Mouse (Mus musculus): ENCODE data around the gene Mapk6. TPM values are rescaled to one million over a fixed set of nuclear protein-coding genes. Genes with fewer than 3 reads are reported as not detected.
A peak's percentile ranks its signal among the peaks of the same experiment; 100 is the strongest.
"Not testable (repeated sequence)": the region's sequence is repeated elsewhere in the genome, so short reads cannot be mapped to it uniquely, and the experiment has no call there.

Gene Mapk6
- total RNA-seq, 2 experiments from 2014 or later: 47.8 to 49.8 TPM

- intact Hi-C loops (cut with DNase I): no loop called here
- DNase-seq: no peak
Measured at GRCm38 (mm10) chr9:75384337-75384962, 25.4 kb downstream of the Mapk6 start.

- DNase-seq: no peak
Measured at GRCm38 (mm10) chr9:75383785-75384184, 26.0 kb downstream of the Mapk6 start.

GRCm38 (mm10) chr9:75382825-75383224 is 27.0 kb downstream of the Mapk6 start:
- intact Hi-C loops (cut with DNase I): no loop called here
- DNase-seq: no peak

More at GRCm38 (mm10) chr9:75383785-75384184, 26.0 kb downstream of the Mapk6 start:
- intact Hi-C loops (cut with DNase I): no loop called here

- DNase-seq: no peak
- intact Hi-C loops (cut with DNase I): no loop called here
Measured at GRCm38 (mm10) chr9:75378774-75379173, 31.0 kb downstream of the Mapk6 start.

- no peak for DNase-seq
- intact Hi-C loops (cut with DNase I): no loop called here
Measured at GRCm38 (mm10) chr9:75376428-75376827, 33.4 kb downstream of the Mapk6 start.

- intact Hi-C loops (cut with DNase I): no loop called here
- DNase-seq: peak; percentile 13 to 37
Measured at GRCm38 (mm10) chr9:75375606-75376005, 34.2 kb downstream of the Mapk6 start.

GRCm38 (mm10) chr9:75368779-75369178 is 41.0 kb downstream of the Mapk6 start:
- intact Hi-C loops (cut with DNase I): no loop called here

GRCm38 (mm10) chr9:75366191-75366590 is 43.6 kb downstream of the Mapk6 start:
- intact Hi-C loops (cut with DNase I): no loop called here
- no peak for DNase-seq

More at GRCm38 (mm10) chr9:75368779-75369178, 41.0 kb downstream of the Mapk6 start:
- DNase-seq: no peak

GRCm38 (mm10) chr9:75365195-75365594 is 44.6 kb downstream of the Mapk6 start:
- intact Hi-C loops (cut with DNase I): no loop called here
- no peak for DNase-seq

- not testable (repeated sequence) for DNase-seq
- intact Hi-C loops (cut with DNase I): loop anchor here (5.0 kb wide), 1 partner anchor 219 kb away; no protein-coding TSS in a partner anchor
Measured at GRCm38 (mm10) chr9:75363702-75364101, 46.1 kb downstream of the Mapk6 start.

- intact Hi-C loops (cut with DNase I): loop anchor here (5.0 kb wide), 1 partner anchor 219 kb away; no protein-coding TSS in a partner anchor
- DNase-seq: peak in 1 of 2 experiments; percentile 7
Measured at GRCm38 (mm10) chr9:75363001-75363400, 46.8 kb downstream of the Mapk6 start.

GRCm38 (mm10) chr9:75362201-75362600 is 47.6 kb downstream of the Mapk6 start:
- intact Hi-C loops (cut with DNase I): loop anchor here (5.0 kb wide), 1 partner anchor 220 kb away; no protein-coding TSS in a partner anchor
- DNase-seq: no peak

GRCm38 (mm10) chr9:75361699-75362098 is 48.1 kb downstream of the Mapk6 start:
- DNase-seq: peak; percentile 79 to 92
- intact Hi-C loops (cut with DNase I): loop anchor here (1.0 to 5.0 kb wide), 4 partner anchors 73 to 221 kb away; no protein-coding TSS in a partner anchor

- DNase-seq: peak; percentile 5 to 15
- intact Hi-C loops (cut with DNase I): no loop called here
Measured at GRCm38 (mm10) chr9:75357087-75357654, 52.6 kb downstream of the Mapk6 start.

- DNase-seq: no peak
- intact Hi-C loops (cut with DNase I): no loop called here
Measured at GRCm38 (mm10) chr9:75355783-75356182, 54.0 kb downstream of the Mapk6 start.

GRCm38 (mm10) chr9:75353094-75353493 is 56.7 kb downstream of the Mapk6 start:
- intact Hi-C loops (cut with DNase I): no loop called here
- DNase-seq: no peak

GRCm38 (mm10) chr9:75348641-75349040 is 61.2 kb downstream of the Mapk6 start:
- DNase-seq: no peak
- intact Hi-C loops (cut with DNase I): no loop called here

GRCm38 (mm10) chr9:75348066-75348465 is 61.7 kb downstream of the Mapk6 start:
- intact Hi-C loops (cut with DNase I): no loop called here
- DNase-seq: no peak

GRCm38 (mm10) chr9:75347458-75347857 is 62.3 kb downstream of the Mapk6 start, which contains the start of gene Bcl2l10:
Gene Bcl2l10, plus strand, starts transcription at chr9:75347758.
- DNase-seq: no peak
- intact Hi-C loops (cut with DNase I): no loop called here

GRCm38 (mm10) chr9:75342433-75342832 is 67.4 kb downstream of the Mapk6 start:
- intact Hi-C loops (cut with DNase I): no loop called here
- DNase-seq: no peak

- intact Hi-C loops (cut with DNase I): no loop called here
- no peak for DNase-seq
Measured at GRCm38 (mm10) chr9:75338016-75338415, 71.8 kb downstream of the Mapk6 start.

- no peak for DNase-seq
- intact Hi-C loops (cut with DNase I): no loop called here
Measured at GRCm38 (mm10) chr9:75334440-75334839, 75.4 kb downstream of the Mapk6 start.

Data from heart, postnatal 10 days (tissue).